Mouse (Mus musculus): ENCODE measurements around the gene Marc1. TPM values are rescaled to one million over a fixed set of nuclear protein-coding genes. Genes with fewer than 3 reads are reported as not detected.

The Marc1 gene
- polyA plus RNA-seq, 1 experiment from 2014 or later = 42.6 TPM

GRCm38 (mm10) chr1:184781286-184782160, 29.6 kb downstream of the Marc1 start:
- Histone ChIP-seq H3K9ac (ENCODE audit: low read depth, low read length) (no peak overlapping the region), H3K27me3 (ENCODE audit: control insufficient read depth, insufficient read depth, low read depth, low read length) (no peaks in the 10 kb centered on the region; the same call in 1 of the 2 replicates), H3K27ac (ENCODE audit: low read length) (peak overlapping the region; percentile 41), H3K4me2 (ENCODE audit: low read depth, low read length) (no peak overlapping the region), H3K4me1 (ENCODE audit: control insufficient read depth, low read depth, low read length) (peaks cover 2% of the 10 kb centered on the region; the same call in 1 of the 2 replicates), H3K9me3 (replicated peaks; ENCODE audit: control insufficient read depth, low read length) (no peaks in the 10 kb centered on the region), H3K36me3 (ENCODE audit: control insufficient read depth, insufficient read depth) (no peaks in the 10 kb centered on the region), H3K4me3 (ENCODE audit: low read depth, low read length) (no peak overlapping the region)
- ATAC-seq (ENCODE audit: low read depth) = peak; percentile 80
- 25% methylated on average over 10 of the region's 10 CpGs for WGBS (ENCODE audit: insufficient replicate concordance)

GRCm38 (mm10) chr1:184778157-184778556, 33.0 kb downstream of the Marc1 start:
- H3K4me1 ChIP-seq (ENCODE audit: control insufficient read depth, low read depth, low read length) = peaks cover 2% of the 10 kb centered on the region; the same call in 1 of the 2 replicates
- no peak overlapping the region for H3K4me3 ChIP-seq (ENCODE audit: low read depth, low read length)
- no peaks in the 10 kb centered on the region; the same call in 1 of the 2 replicates for H3K27me3 ChIP-seq (ENCODE audit: control insufficient read depth, insufficient read depth, low read depth, low read length)
- no peaks in the 10 kb centered on the region for H3K9me3 ChIP-seq (replicated peaks; ENCODE audit: control insufficient read depth, low read length)
- no peak overlapping the region for H3K27ac ChIP-seq (ENCODE audit: low read length)
- no peak for ATAC-seq (ENCODE audit: low read depth)
- H3K4me2 ChIP-seq (ENCODE audit: low read depth, low read length) = no peak overlapping the region
- H3K9ac ChIP-seq (ENCODE audit: low read depth, low read length) = no peak overlapping the region
- WGBS (ENCODE audit: insufficient replicate concordance) = 71% methylated on average over 6 of the region's 6 CpGs
- H3K36me3 ChIP-seq (ENCODE audit: control insufficient read depth, insufficient read depth) = no peaks in the 10 kb centered on the region

- H3K9ac ChIP-seq (ENCODE audit: low read depth, low read length) = no peak overlapping the region
- H3K36me3 ChIP-seq (ENCODE audit: control insufficient read depth, insufficient read depth) = no peaks in the 10 kb centered on the region
- WGBS (ENCODE audit: insufficient replicate concordance) = 29% methylated on average over 22 of the region's 22 CpGs
- peaks cover 2% of the 10 kb centered on the region; the same call in 1 of the 2 replicates for H3K4me1 ChIP-seq (ENCODE audit: control insufficient read depth, low read depth, low read length)
- no peak for ATAC-seq (ENCODE audit: low read depth)
- no peak overlapping the region for H3K27ac ChIP-seq (ENCODE audit: low read length)
- H3K4me3 ChIP-seq (ENCODE audit: low read depth, low read length) = no peak overlapping the region
- H3K27me3 ChIP-seq (ENCODE audit: control insufficient read depth, insufficient read depth, low read depth, low read length) = no peaks in the 10 kb centered on the region; the same call in 1 of the 2 replicates
- no peaks in the 10 kb centered on the region for H3K9me3 ChIP-seq (replicated peaks; ENCODE audit: control insufficient read depth, low read length)
- no peak overlapping the region for H3K4me2 ChIP-seq (ENCODE audit: low read depth, low read length)
These were observed 33.9 kb downstream of the Marc1 start for GRCm38 (mm10) chr1:184777061-184777795.

GRCm38 (mm10) chr1:184775289-184775688, 35.8 kb downstream of the Marc1 start:
- H3K9me3 ChIP-seq (replicated peaks; ENCODE audit: control insufficient read depth, low read length) = no peaks in the 10 kb centered on the region
- H3K27ac ChIP-seq (ENCODE audit: low read length) = no peak overlapping the region
- no peaks in the 10 kb centered on the region; the same call in 1 of the 2 replicates for H3K27me3 ChIP-seq (ENCODE audit: control insufficient read depth, insufficient read depth, low read depth, low read length)
- H3K4me3 ChIP-seq (ENCODE audit: low read depth, low read length) = no peak overlapping the region
- H3K4me1 ChIP-seq (ENCODE audit: control insufficient read depth, low read depth, low read length) = peaks cover 2% of the 10 kb centered on the region; the same call in 1 of the 2 replicates
- no peaks in the 10 kb centered on the region for H3K36me3 ChIP-seq (ENCODE audit: control insufficient read depth, insufficient read depth)
- H3K9ac ChIP-seq (ENCODE audit: low read depth, low read length) = no peak overlapping the region
- 55% methylated on average over 9 of the region's 9 CpGs for WGBS (ENCODE audit: insufficient replicate concordance)
- no peak overlapping the region for H3K4me2 ChIP-seq (ENCODE audit: low read depth, low read length)
- no peak for ATAC-seq (ENCODE audit: low read depth)

- 10% methylated on average over 9 of the region's 9 CpGs for WGBS (ENCODE audit: insufficient replicate concordance)
- no peak overlapping the region for H3K9ac ChIP-seq (ENCODE audit: low read depth, low read length)
- H3K27ac ChIP-seq (ENCODE audit: low read length) = no peak overlapping the region
- peak overlapping the region; percentile 7 for H3K4me2 ChIP-seq (ENCODE audit: low read depth, low read length)
- ATAC-seq (ENCODE audit: low read depth) = no peak
- H3K36me3 ChIP-seq (ENCODE audit: control insufficient read depth, insufficient read depth) = no peaks in the 10 kb centered on the region
- H3K4me1 ChIP-seq (ENCODE audit: control insufficient read depth, low read depth, low read length) = peaks cover 2% of the 10 kb centered on the region; the same call in 1 of the 2 replicates
- no peak overlapping the region for H3K4me3 ChIP-seq (ENCODE audit: low read depth, low read length)
- H3K27me3 ChIP-seq (ENCODE audit: control insufficient read depth, insufficient read depth, low read depth, low read length) = no peaks in the 10 kb centered on the region
- no peaks in the 10 kb centered on the region for H3K9me3 ChIP-seq (replicated peaks; ENCODE audit: control insufficient read depth, low read length)
These were observed 39.2 kb downstream of the Marc1 start for GRCm38 (mm10) chr1:184771891-184772249.

- H3K9ac ChIP-seq (ENCODE audit: low read depth, low read length) = no peak overlapping the region
- no peaks in the 10 kb centered on the region for H3K36me3 ChIP-seq (ENCODE audit: control insufficient read depth, insufficient read depth)
- peaks cover 2% of the 10 kb centered on the region; the same call in 1 of the 2 replicates for H3K4me1 ChIP-seq (ENCODE audit: control insufficient read depth, low read depth, low read length)
- no peak overlapping the region for H3K27ac ChIP-seq (ENCODE audit: low read length)
- WGBS (ENCODE audit: insufficient replicate concordance) = 6% methylated on average over 18 of the region's 18 CpGs
- H3K9me3 ChIP-seq (replicated peaks; ENCODE audit: control insufficient read depth, low read length) = no peaks in the 10 kb centered on the region
- H3K4me3 ChIP-seq (ENCODE audit: low read depth, low read length) = no peak overlapping the region
- H3K4me2 ChIP-seq (ENCODE audit: low read depth, low read length) = peak overlapping the region; percentile 7
- H3K27me3 ChIP-seq (ENCODE audit: control insufficient read depth, insufficient read depth, low read depth, low read length) = no peaks in the 10 kb centered on the region
- peak; percentile 54 for ATAC-seq (ENCODE audit: low read depth)
These were observed 39.8 kb downstream of the Marc1 start for GRCm38 (mm10) chr1:184771202-184771890.

GRCm38 (mm10) chr1:184763866-184764265, 47.2 kb downstream of the Marc1 start:
- Histone ChIP-seq H3K27ac (ENCODE audit: low read length) (no peak overlapping the region), H3K4me3 (ENCODE audit: low read depth, low read length) (no peak overlapping the region), H3K4me2 (ENCODE audit: low read depth, low read length) (no peak overlapping the region), H3K36me3 (ENCODE audit: control insufficient read depth, insufficient read depth) (no peaks in the 10 kb centered on the region), H3K9ac (ENCODE audit: low read depth, low read length) (no peak overlapping the region), H3K4me1 (ENCODE audit: control insufficient read depth, low read depth, low read length) (no peaks in the 10 kb centered on the region), H3K9me3 (replicated peaks; ENCODE audit: control insufficient read depth, low read length) (no peaks in the 10 kb centered on the region), H3K27me3 (ENCODE audit: control insufficient read depth, insufficient read depth, low read depth, low read length) (no peaks in the 10 kb centered on the region)
- 37% methylated on average over 3 of the region's 3 CpGs for WGBS (ENCODE audit: insufficient replicate concordance)
- no peak for ATAC-seq (ENCODE audit: low read depth)

GRCm38 (mm10) chr1:184762941-184763340, 48.2 kb downstream of the Marc1 start:
- WGBS (ENCODE audit: insufficient replicate concordance) = 56% methylated on average over 5 of the region's 5 CpGs
- H3K27me3 ChIP-seq (ENCODE audit: control insufficient read depth, insufficient read depth, low read depth, low read length) = no peaks in the 10 kb centered on the region
- H3K36me3 ChIP-seq (ENCODE audit: control insufficient read depth, insufficient read depth) = no peaks in the 10 kb centered on the region
- no peak overlapping the region for H3K9ac ChIP-seq (ENCODE audit: low read depth, low read length)
- no peaks in the 10 kb centered on the region for H3K4me1 ChIP-seq (ENCODE audit: control insufficient read depth, low read depth, low read length)
- H3K27ac ChIP-seq (ENCODE audit: low read length) = no peak overlapping the region
- no peak overlapping the region for H3K4me3 ChIP-seq (ENCODE audit: low read depth, low read length)
- H3K4me2 ChIP-seq (ENCODE audit: low read depth, low read length) = no peak overlapping the region
- H3K9me3 ChIP-seq (replicated peaks; ENCODE audit: control insufficient read depth, low read length) = no peaks in the 10 kb centered on the region
- ATAC-seq (ENCODE audit: low read depth) = no peak

All from liver, embryonic 16.5 days (tissue).